ENCODE assay signal across 8 mouse cellular contexts in genomic region chr11:16524917-16525640, GRCm38 (mm10). TPM values are rescaled to one million over a fixed set of nuclear protein-coding genes. Genes with fewer than 3 reads are reported as not detected.
A peak's percentile ranks its signal among the peaks of the same experiment; 100 is the strongest.
DNase-seq lines count a peak whose midpoint lies in the region; ATAC-seq and TF ChIP-seq lines count a peak whose summit lies in the region.

No protein-coding gene starts in this region.

- H3K9me3 ChIP-seq in hindbrain, postnatal 0 days (ENCODE audit: low read length), result no peaks in the 10 kb centered on the region

- no peaks in the 10 kb centered on the region for H3K27me3 ChIP-seq in hindbrain, postnatal 0 days (ENCODE audit: insufficient read depth, low read length)

- H3K4me2 ChIP-seq in hindbrain, postnatal 0 days (ENCODE audit: low read depth, low read length), result no peak overlapping the region

- no peak overlapping the region for H3K27ac ChIP-seq in hindbrain, postnatal 0 days

- H3K36me3 ChIP-seq in hindbrain, postnatal 0 days (ENCODE audit: insufficient read depth, low read length), result no peaks in the 10 kb centered on the region

- no peak overlapping the region for H3K9ac ChIP-seq in hindbrain, postnatal 0 days (replicated peaks; ENCODE audit: low read length)

- ATAC-seq in hindbrain, postnatal 0 days, result peak; percentile 81

- H3K4me3 ChIP-seq in hindbrain, postnatal 0 days (ENCODE audit: low read length), result no peak overlapping the region

- intact Hi-C loops in heart, postnatal 25 days (cut with DNase I), result loop anchor here (1.0 to 10.0 kb wide), 2 partner anchors 260 to 423 kb away; no protein-coding TSS in a partner anchor

- TF ChIP-seq CTCF in hindbrain, postnatal 0 days (IDR thresholded peaks at IDR 0.05; ENCODE audit: low read depth), result peak; percentile 71

- no peaks in the 10 kb centered on the region for H3K4me1 ChIP-seq in hindbrain, postnatal 0 days (ENCODE audit: insufficient read depth, low read length)

- peak; percentile 50 to 67 for DNase-seq in heart, adult 18-20 months
- DNase-seq in heart, postnatal 25 days (ENCODE audit: low spot score), result no peak
- peak; percentile 22 for DNase-seq in CD4-positive helper T cell, adult 2 months (ENCODE audit: low read depth, low spot score)
- peak; percentile 61 for DNase-seq in brain, adult 2 months (ENCODE audit: low read depth, low spot score)
- peak; percentile 90 for DNase-seq in hindbrain, postnatal 0 days (ENCODE audit: low spot score)
- peak; percentile 61 for DNase-seq in lung, postnatal 10 days
- no peak for DNase-seq in spleen, postnatal 10 days (ENCODE audit: low spot score in 2 of 2)
- DNase-seq in thymus, postnatal 36 days, result no peak

- 39% methylated on average over 3 of the region's 3 CpGs for WGBS in hindbrain, postnatal 0 days

RNA-seq across cellular contexts. Expression of gene Sec61g, which starts 16.8 kb away (rescaled TPM):
- 1 to 10 TPM; 2.7 to 3.0 TPM for total RNA-seq in heart, adult 18-20 months (2021)
- total RNA-seq in heart, postnatal 25 days (2021), result 1 to 10 TPM; 2.9 to 3.4 TPM
- total RNA-seq in hindbrain, postnatal 0 days (2014; rRNA removed), result 14.9 and 22.2 TPM in 2 replicates
- 31.1 and 34.6 TPM in 2 replicates for polyA plus RNA-seq in hindbrain, postnatal 0 days (2015; fragmentation: Nextera tagmentation; extraction: Ambion mirVana)

Comparison
In these comparisons a context has a peak if more than half of its experiments do, and no peak if none do; other contexts are left out.
1. DNase-seq: peak in heart, adult 18-20 months (2 of 2), CD4-positive helper T cell, adult 2 months (single experiment), brain, adult 2 months (single experiment), hindbrain, postnatal 0 days (single experiment) and lung, postnatal 10 days (single experiment); none in heart, postnatal 25 days (single experiment), spleen, postnatal 10 days (0 of 2) and thymus, postnatal 36 days (0 of 2).